Mouse (Mus musculus): ENCODE results near the gene Fgfr2.

Gene Fgfr2

GRCm38 (mm10) chr7:132581441-132581840, 541.7 kb downstream of the Fgfr2 start:
- Histone ChIP-seq H3K36me3 (ENCODE audit: insufficient read depth, low read length) (no peaks in the 10 kb centered on the region), H3K4me3 (replicated peaks; ENCODE audit: low read length) (no peak overlapping the region), H3K27me3 (ENCODE audit: insufficient read depth, low read length) (peaks cover 54% of the 10 kb centered on the region), H3K4me1 (replicated peaks; ENCODE audit: low read depth, low read length) (peaks cover 16% of the 10 kb centered on the region), H3K9me3 (ENCODE audit: low read length) (no peaks in the 10 kb centered on the region)
- no peak for TF ChIP-seq CTCF (conservative IDR thresholded peaks at IDR 0.05; ENCODE audit: low read length)
- no peak for TF ChIP-seq NANOG (IDR thresholded peaks at IDR 0.05; ENCODE audit: borderline replicate concordance, low read length)
- TF ChIP-seq POU5F1 (IDR thresholded peaks at IDR 0.05; ENCODE audit: borderline replicate concordance, low read length), result no peak

- peaks cover 16% of the 10 kb centered on the region for H3K4me1 ChIP-seq (replicated peaks; ENCODE audit: low read depth, low read length)
- peaks cover 54% of the 10 kb centered on the region for H3K27me3 ChIP-seq (ENCODE audit: insufficient read depth, low read length)
- TF ChIP-seq NANOG (IDR thresholded peaks at IDR 0.05; ENCODE audit: borderline replicate concordance, low read length) (no peak), POU5F1 (IDR thresholded peaks at IDR 0.05; ENCODE audit: borderline replicate concordance, low read length) (no peak), CTCF (conservative IDR thresholded peaks at IDR 0.05; ENCODE audit: low read length) (no peak)
- no peak overlapping the region for H3K4me3 ChIP-seq (replicated peaks; ENCODE audit: low read length)
- H3K9me3 ChIP-seq (ENCODE audit: low read length), result no peaks in the 10 kb centered on the region
- H3K36me3 ChIP-seq (ENCODE audit: insufficient read depth, low read length), result no peaks in the 10 kb centered on the region
Observed at GRCm38 (mm10) chr7:132580511-132580910, 542.6 kb downstream of the Fgfr2 start.

GRCm38 (mm10) chr7:132576891-132577290, 546.3 kb downstream of the Fgfr2 start:
- TF ChIP-seq CTCF (conservative IDR thresholded peaks at IDR 0.05; ENCODE audit: low read length) (no peak), NANOG (IDR thresholded peaks at IDR 0.05; ENCODE audit: borderline replicate concordance, low read length) (no peak), POU5F1 (IDR thresholded peaks at IDR 0.05; ENCODE audit: borderline replicate concordance, low read length) (no peak)
- H3K4me3 ChIP-seq (replicated peaks; ENCODE audit: low read length), result peak overlapping the region; percentile 90; the same call in 1 of the 2 replicates
- H3K9me3 ChIP-seq (ENCODE audit: low read length), result no peaks in the 10 kb centered on the region
- no peaks in the 10 kb centered on the region for H3K36me3 ChIP-seq (ENCODE audit: insufficient read depth, low read length)
- peaks cover 20% of the 10 kb centered on the region for H3K4me1 ChIP-seq (replicated peaks; ENCODE audit: low read depth, low read length)
- H3K27me3 ChIP-seq (ENCODE audit: insufficient read depth, low read length), result peaks cover 43% of the 10 kb centered on the region

GRCm38 (mm10) chr7:132576116-132576650, 547.0 kb downstream of the Fgfr2 start, which contains the start of gene Oat:
Gene Oat, minus strand, starts transcription at chr7:132576398.
- H3K36me3 ChIP-seq (ENCODE audit: insufficient read depth, low read length), result no peaks in the 10 kb centered on the region
- H3K9me3 ChIP-seq (ENCODE audit: low read length), result no peaks in the 10 kb centered on the region
- TF ChIP-seq NANOG (IDR thresholded peaks at IDR 0.05; ENCODE audit: borderline replicate concordance, low read length) (no peak), CTCF (conservative IDR thresholded peaks at IDR 0.05; ENCODE audit: low read length) (no peak), POU5F1 (IDR thresholded peaks at IDR 0.05; ENCODE audit: borderline replicate concordance, low read length) (no peak)
- H3K4me3 ChIP-seq (replicated peaks; ENCODE audit: low read length), result peak within 1 kb of the TSS; percentile 90
- H3K4me1 ChIP-seq (replicated peaks; ENCODE audit: low read depth, low read length), result peaks cover 20% of the 10 kb centered on the region
- peaks cover 43% of the 10 kb centered on the region for H3K27me3 ChIP-seq (ENCODE audit: insufficient read depth, low read length)

- Histone ChIP-seq H3K4me1 (replicated peaks; ENCODE audit: low read depth, low read length) (peaks cover 20% of the 10 kb centered on the region), H3K9me3 (ENCODE audit: low read length) (no peaks in the 10 kb centered on the region), H3K36me3 (ENCODE audit: insufficient read depth, low read length) (no peaks in the 10 kb centered on the region), H3K4me3 (replicated peaks; ENCODE audit: low read length) (peak overlapping the region; percentile 90), H3K27me3 (ENCODE audit: insufficient read depth, low read length) (peaks cover 38% of the 10 kb centered on the region)
- TF ChIP-seq CTCF (conservative IDR thresholded peaks at IDR 0.05; ENCODE audit: low read length), result 0 out of 2 replicates have a peak, but pooled peaks have one; percentile 4
- TF ChIP-seq POU5F1 (IDR thresholded peaks at IDR 0.05; ENCODE audit: borderline replicate concordance, low read length), result no peak
Observed at GRCm38 (mm10) chr7:132575623-132576022, 547.5 kb downstream of the Fgfr2 start.

- peaks cover 1% of the 10 kb centered on the region; the same call in 1 of the 2 replicates for H3K36me3 ChIP-seq (ENCODE audit: insufficient read depth, low read length)
- H3K9me3 ChIP-seq (ENCODE audit: low read length), result no peaks in the 10 kb centered on the region
- peaks cover 28% of the 10 kb centered on the region for H3K27me3 ChIP-seq (ENCODE audit: insufficient read depth, low read length)
- peaks cover 13% of the 10 kb centered on the region for H3K4me1 ChIP-seq (replicated peaks; ENCODE audit: low read depth, low read length)
- no peak overlapping the region for H3K4me3 ChIP-seq (replicated peaks; ENCODE audit: low read length)
- TF ChIP-seq POU5F1 (IDR thresholded peaks at IDR 0.05; ENCODE audit: borderline replicate concordance, low read length), result no peak
- no peak for TF ChIP-seq CTCF (conservative IDR thresholded peaks at IDR 0.05; ENCODE audit: low read length)
- TF ChIP-seq NANOG (IDR thresholded peaks at IDR 0.05; ENCODE audit: borderline replicate concordance, low read length), result no peak
Observed at GRCm38 (mm10) chr7:132574646-132575045, 548.5 kb downstream of the Fgfr2 start.

GRCm38 (mm10) chr7:132573205-132573604, 549.9 kb downstream of the Fgfr2 start:
- no peak for TF ChIP-seq NANOG (IDR thresholded peaks at IDR 0.05; ENCODE audit: borderline replicate concordance, low read length)
- TF ChIP-seq CTCF (conservative IDR thresholded peaks at IDR 0.05; ENCODE audit: low read length), result no peak
- no peak for TF ChIP-seq POU5F1 (IDR thresholded peaks at IDR 0.05; ENCODE audit: borderline replicate concordance, low read length)
- Histone ChIP-seq H3K9me3 (ENCODE audit: low read length) (no peaks in the 10 kb centered on the region), H3K27me3 (ENCODE audit: insufficient read depth, low read length) (peaks cover 17% of the 10 kb centered on the region), H3K4me1 (replicated peaks; ENCODE audit: low read depth, low read length) (peaks cover 13% of the 10 kb centered on the region), H3K4me3 (replicated peaks; ENCODE audit: low read length) (no peak overlapping the region), H3K36me3 (ENCODE audit: insufficient read depth, low read length) (peaks cover 6% of the 10 kb centered on the region; the same call in 1 of the 2 replicates)

GRCm38 (mm10) chr7:132572738-132573137, 550.4 kb downstream of the Fgfr2 start:
- Histone ChIP-seq H3K36me3 (ENCODE audit: insufficient read depth, low read length) (peaks cover 6% of the 10 kb centered on the region; the same call in 1 of the 2 replicates), H3K27me3 (ENCODE audit: insufficient read depth, low read length) (peaks cover 13% of the 10 kb centered on the region), H3K4me3 (replicated peaks; ENCODE audit: low read length) (no peak overlapping the region), H3K4me1 (replicated peaks; ENCODE audit: low read depth, low read length) (peaks cover 13% of the 10 kb centered on the region), H3K9me3 (ENCODE audit: low read length) (no peaks in the 10 kb centered on the region)
- TF ChIP-seq NANOG (IDR thresholded peaks at IDR 0.05; ENCODE audit: borderline replicate concordance, low read length) (no peak), CTCF (conservative IDR thresholded peaks at IDR 0.05; ENCODE audit: low read length) (no peak), POU5F1 (IDR thresholded peaks at IDR 0.05; ENCODE audit: borderline replicate concordance, low read length) (no peak)

GRCm38 (mm10) chr7:132571481-132571880, 551.7 kb downstream of the Fgfr2 start:
- Histone ChIP-seq H3K36me3 (ENCODE audit: insufficient read depth, low read length) (peaks cover 10% of the 10 kb centered on the region), H3K9me3 (ENCODE audit: low read length) (no peaks in the 10 kb centered on the region), H3K4me3 (replicated peaks; ENCODE audit: low read length) (no peak overlapping the region), H3K4me1 (replicated peaks; ENCODE audit: low read depth, low read length) (peaks cover 8% of the 10 kb centered on the region), H3K27me3 (ENCODE audit: insufficient read depth, low read length) (peaks cover 3% of the 10 kb centered on the region; the same call in 1 of the 2 replicates)
- TF ChIP-seq POU5F1 (IDR thresholded peaks at IDR 0.05; ENCODE audit: borderline replicate concordance, low read length) (no peak), NANOG (IDR thresholded peaks at IDR 0.05; ENCODE audit: borderline replicate concordance, low read length) (no peak), CTCF (conservative IDR thresholded peaks at IDR 0.05; ENCODE audit: low read length) (no peak)

Measured in E14TG2a.4 (cell line).